Mouse (Mus musculus): ENCODE measurements around the gene Id3.

Gene Id3

DNA sequence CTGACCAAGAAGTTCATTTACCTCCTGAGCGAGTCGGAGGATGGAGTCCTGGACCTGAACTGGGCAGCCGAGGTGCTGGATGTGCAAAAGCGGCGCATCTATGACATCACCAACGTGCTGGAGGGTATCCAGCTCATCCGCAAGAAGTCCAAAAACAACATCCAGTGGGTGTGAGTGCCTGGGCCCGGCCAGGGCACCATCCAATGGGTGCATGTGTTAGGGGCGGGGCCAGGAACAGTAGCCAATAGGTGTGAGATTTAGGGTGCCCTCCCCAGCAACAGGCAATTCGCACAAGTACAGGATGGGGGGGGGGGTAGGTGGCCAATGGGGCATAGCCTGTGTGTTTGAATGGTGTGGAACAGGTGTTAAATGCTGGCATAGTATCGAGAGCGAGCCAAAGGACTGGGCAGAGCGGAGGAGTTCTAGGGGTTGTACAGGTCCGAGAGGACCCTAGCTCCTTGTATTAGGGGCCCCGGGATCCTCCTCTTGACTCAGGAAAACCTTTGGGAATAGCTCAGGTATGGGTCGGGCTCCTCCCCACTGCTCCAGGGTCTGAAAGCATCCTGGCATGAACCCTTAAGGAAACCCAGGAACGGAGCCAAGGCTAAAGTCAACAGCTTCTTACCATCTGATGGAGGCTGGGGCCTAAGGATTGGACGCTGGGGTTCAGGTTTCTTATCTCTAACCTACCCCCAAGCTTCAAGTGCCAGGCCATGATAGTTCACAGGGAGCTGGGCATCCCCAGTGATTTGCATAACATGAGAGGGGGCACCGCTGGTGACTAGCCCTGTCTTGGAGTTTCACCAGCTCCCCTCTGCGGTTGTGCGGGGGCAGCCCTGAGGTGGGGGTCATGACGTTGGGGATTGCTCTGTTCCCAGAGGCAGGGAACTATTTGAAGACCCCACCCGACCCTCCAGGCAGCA lies 37.4 kb downstream of the Id3 start:
- DNase-seq: peak; percentile 57

DNA sequence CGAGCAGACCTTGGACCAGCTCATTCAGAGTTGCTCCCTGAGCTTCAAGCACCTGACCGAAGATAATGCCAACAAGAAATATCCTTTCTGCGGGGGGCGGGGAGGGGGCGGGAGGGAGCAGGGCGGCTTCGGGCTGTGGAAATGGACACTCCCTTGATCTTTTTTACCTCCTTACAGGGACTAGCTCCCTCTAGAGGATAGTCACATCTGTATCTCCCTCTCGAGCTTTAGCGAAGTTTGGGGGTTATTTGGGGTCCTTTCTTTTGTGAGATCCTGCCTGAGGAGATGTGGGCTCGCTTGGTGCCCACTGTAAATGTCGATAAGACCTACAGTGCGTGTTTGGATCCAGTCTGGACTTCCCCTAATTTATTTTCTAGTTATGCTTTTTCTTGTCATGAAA lies 38.1 kb downstream of the Id3 start:
- DNase-seq: no peak

DNA sequence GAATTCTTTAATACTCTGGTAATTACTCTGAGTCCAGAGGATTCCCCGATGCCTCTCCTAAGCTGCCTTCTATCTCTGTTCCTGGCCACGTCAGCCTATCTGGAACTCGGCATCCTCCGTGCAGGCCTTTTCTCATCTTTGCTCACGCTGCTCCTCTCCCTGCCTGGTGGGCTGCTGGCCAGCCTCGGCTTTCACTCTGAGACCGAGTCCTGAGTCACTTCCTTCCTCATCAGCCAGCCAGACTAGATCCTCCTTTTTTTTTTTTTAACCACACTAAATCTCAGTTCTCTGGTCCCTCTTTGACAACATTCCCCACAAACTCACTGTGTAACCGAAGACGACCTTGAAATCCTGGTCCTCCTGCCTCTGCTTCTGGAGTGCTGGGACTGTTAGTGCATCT lies 42.1 kb downstream of the Id3 start:
- DNase-seq: no peak

DNA sequence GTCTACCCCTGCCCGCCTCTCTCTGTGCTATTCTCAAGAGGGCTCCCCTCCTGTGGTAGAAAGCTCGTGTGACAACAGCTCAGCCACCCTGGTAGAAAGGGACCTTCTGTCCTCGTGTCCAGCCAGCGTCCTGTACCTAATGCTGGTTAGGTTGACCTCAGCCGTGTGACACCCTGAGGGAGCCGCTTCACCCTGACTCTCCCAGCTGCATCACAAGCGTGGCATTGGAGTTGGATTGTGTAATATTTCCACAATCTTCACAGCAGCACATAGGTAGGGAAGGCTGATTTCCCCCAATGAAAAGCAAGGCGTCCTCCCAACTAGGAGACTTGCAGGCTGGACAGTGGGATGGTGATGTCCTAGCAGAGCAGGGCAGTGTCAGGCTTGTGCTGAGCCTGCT lies 43.0 kb downstream of the Id3 start:
- no peak for DNase-seq

DNA sequence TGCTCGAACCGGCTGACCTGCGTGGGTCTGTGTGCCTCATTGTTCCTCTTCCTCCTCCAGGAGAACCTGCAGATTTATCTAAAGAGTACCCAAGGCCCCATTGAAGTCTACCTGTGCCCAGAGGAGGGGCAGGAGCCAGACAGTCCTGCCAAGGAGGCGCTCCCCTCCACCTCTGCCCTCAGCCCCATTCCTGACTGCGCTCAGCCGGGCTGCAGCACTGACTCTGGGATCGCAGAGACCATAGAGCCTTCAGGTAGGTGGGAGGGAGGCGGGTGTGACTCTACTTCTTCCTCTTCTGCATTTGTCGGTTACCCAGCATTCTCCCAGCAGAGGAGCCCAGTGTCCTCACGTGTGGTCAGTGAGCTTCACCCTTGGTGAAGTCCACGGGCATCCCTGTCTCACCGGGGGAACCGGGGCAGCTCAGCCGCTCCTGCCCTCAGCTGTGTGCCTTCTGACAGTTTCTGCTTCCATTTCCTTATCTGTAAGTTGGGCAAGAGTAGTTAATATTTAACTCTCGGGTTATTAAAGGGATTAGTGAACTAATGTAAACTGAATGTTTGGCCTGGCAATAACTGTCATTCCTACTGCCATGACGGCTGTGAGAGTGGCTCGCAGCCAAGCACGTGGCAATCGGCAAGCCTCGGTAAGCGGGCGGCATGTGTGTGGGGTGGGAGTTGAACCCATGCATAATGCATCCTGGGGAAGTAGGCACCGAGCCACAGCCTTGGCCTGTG lies 43.6 kb downstream of the Id3 start:
- no peak for DNase-seq

DNA sequence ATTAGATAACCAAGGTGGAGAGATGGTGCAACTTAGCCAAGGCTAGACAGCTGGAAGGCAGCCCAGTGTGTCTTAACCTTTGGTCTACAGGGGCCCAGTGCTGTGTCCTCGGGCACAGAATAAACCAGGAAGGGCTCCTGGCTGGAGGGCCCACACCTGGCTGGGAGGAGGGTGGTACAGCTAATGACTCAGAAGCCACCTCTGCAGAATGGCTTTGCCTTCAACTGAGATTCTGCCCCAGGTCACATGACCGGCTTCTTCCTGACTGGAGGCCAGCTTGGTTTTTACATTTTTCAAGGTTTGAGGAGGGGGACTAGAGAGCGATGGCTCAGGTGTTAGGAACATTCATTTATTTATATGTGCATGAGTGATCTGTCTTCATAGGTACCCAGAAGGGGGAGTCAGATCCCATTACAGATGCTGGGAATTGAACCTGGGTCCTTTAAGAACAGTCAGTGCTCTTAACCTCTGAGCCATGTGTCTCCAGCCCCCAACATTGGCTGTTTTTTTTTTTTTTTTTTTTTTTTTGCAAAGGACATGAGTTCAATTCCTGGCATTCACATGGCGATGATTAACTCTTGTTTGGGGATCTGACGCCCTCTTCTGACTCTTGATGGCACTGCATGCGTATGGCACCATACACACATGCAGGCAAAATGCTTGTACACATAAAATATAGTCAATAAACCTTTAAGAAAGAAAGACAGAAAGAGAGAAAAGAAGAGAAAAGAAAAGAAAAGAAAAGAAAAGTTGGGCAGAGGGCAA lies 45.9 kb downstream of the Id3 start:
- no peak for DNase-seq

DNA sequence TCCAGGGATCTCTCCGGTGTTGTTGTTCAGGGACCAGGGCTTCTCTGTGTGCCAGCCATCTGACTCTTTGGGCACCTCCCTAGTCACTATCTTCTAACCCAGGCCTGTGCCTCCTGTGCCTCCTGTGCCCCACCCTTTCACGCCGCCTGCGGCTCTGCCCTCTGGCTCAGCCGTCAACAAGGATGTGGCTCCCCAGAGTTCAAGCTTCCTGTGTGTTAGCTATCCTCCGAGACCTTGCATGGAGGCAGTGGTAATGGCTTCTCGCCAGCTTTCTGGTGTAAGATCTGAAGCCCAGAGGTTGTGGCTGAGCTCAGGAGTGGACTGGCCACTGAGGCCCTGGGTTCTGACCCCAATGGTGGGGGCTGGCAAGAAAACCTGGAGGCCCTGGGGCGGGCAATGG lies 46.6 kb downstream of the Id3 start:
- no peak for DNase-seq

DNA sequence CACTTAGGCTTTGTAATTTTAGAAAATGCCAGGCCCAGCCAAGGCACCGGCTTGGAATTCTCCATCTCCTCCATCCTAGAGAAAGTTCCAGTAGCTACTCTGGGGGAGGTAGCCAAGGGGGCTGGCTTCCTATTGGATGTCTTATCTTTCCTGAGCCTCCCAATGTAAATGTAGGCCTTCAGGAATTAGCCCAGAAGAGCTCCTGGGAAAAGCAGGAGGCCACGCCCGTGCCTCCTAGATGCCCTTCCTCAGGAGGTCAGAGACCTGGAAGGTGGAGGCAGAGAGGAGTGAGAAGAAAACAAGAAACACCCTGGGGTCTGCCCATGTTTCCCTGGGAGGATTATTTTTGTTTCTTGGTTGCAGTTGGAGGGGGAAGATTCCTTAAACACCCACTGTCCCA lies 50.3 kb downstream of the Id3 start:
- DNase-seq: no peak

DNA sequence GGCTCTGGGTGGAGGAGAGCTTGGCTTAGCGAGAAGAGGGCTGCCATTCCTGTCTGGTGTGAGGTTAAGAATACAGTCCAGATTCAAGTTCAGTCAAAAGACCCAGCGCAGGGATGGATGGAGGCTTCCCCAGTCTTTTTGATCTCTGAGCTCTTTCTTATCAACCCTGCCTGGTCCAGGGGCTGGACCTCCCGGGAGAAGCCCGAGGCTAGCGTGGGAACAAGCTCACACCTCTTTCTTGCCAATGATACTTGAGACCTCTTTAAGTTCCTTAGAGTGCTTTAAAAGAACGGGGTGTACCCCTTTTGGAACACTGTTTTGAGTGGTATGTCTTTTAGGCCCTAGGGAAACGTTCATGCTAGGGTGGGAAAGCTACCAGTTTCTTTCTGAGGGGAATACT lies 51.7 kb downstream of the Id3 start:
- no peak for DNase-seq

Data from cerebellum, adult 11-12 months (tissue).